Mouse (Mus musculus): Measurements from ENCODE around the gene Hpse2.

DNA sequence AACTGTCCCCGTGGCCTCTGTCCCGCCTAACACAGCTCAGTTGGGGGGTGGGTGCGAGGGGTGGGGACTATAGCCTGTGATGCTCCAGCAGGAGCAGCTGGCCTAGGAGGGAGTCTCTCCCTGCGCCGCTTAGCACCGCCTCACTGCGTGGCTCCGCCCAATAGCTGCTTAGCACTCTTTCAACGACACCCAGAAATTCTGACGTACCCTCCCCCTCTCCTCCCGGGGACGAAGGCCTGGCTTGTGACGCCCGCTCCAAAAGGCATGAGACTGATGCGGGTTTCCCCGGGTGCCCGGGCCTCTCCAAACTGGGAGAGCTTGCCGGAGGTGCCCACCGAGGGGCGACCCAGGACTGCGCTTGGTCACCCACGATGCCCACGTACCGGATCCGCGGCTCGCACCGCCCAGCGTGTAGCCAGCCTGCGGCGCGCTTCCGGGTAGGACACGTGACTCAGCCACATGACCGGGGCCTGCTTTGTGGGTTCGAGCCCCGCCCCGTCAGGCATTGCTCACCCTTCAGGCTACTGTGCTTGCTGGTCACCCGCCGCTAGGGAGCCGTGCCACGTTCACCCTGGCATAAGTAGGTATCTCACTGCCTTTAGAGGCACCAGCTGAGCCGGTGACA, 608.5 kb downstream of the Hpse2 start, which contains the start of gene Hps1:
- TF ChIP-seq CTCF (IDR thresholded peaks at IDR 0.05; ENCODE audit: extremely low read depth, insufficient read depth, insufficient read length, insufficient replicate concordance) (no peak), POLR2A (IDR thresholded peaks at IDR 0.05; ENCODE audit: low read depth, low read length) (no peak; the same call in 1 of the 2 replicates)
